Mouse (Mus musculus) forebrain, embryonic 16.5 days (tissue): ENCODE data around the gene Amot. TPM values are rescaled to one million over a fixed set of nuclear protein-coding genes. Genes with fewer than 3 reads are reported as not detected.

Experiments
- ATAC-seq: fragments of 200-750 bp; cut with Nextera tagmentation; 2 replicates; pipeline ENCODE4 v1.8.0; 2017; ENCODE audit warnings: mild to moderate bottlenecking, moderate library complexity
- H3K27ac ChIP-seq: fragments of 300-500 bp; sonication (generic); 2 replicates; pipeline ENCODE4 v1.5.1; 2014; ENCODE audit warnings: low read length, control low read depth
- H3K27me3 ChIP-seq: fragments of 300-500 bp; sonication (generic); replicated peaks from 2 replicates; pipeline ENCODE4 v1.6.1; 2014; ENCODE audit warnings: low read length; ENCODE audit not compliant: control insufficient read depth, insufficient read depth
- H3K36me3 ChIP-seq: fragments of 300-500 bp; sonication (generic); 2 replicates; pipeline ENCODE4 v1.6.1; 2014; ENCODE audit not compliant: control insufficient read depth, insufficient read depth
- H3K4me1 ChIP-seq: fragments of 300-500 bp; sonication (generic); replicated peaks from 2 replicates; pipeline ENCODE4 v1.6.1; 2014; ENCODE audit warnings: low read length; ENCODE audit not compliant: control insufficient read depth, insufficient read depth
- H3K4me2 ChIP-seq: fragments of 300-500 bp; sonication (generic); 2 replicates; pipeline ENCODE4 v1.6.1; 2014; ENCODE audit warnings: mild to moderate bottlenecking, low read length, control low read depth
- H3K4me3 ChIP-seq: fragments of 300-500 bp; sonication (generic); replicated peaks from 2 replicates; pipeline ENCODE4 v1.5.1; 2014; ENCODE audit warnings: mild to moderate bottlenecking, low read length, control low read depth
- H3K9ac ChIP-seq: fragments of 300-500 bp; sonication (generic); replicated peaks from 2 replicates; pipeline ENCODE4 v1.6.1; 2014; ENCODE audit warnings: low read depth, low read length, control low read depth
- H3K9me3 ChIP-seq: fragments of 300-500 bp; sonication (generic); 2 replicates; pipeline ENCODE4 v1.6.1; 2016; ENCODE audit warnings: low read length; ENCODE audit not compliant: control insufficient read depth
- WGBS: fragments of 180-500 bp; shearing (Covaris S2); extraction: QIAGEN DNeasy Blood & Tissue Kit; methylation state at CpG from one replicate; pipeline ENCODE4 v1.1.7; 2014; 5-methylcytosine and 5-hydroxymethylcytosine counted together
- polyA plus RNA-seq: library from polyadenylated mRNA; unstranded; fragments of >200 nt; fragmentation: Nextera tagmentation; extraction: Ambion mirVana; gene quantifications from 2 replicates; pipeline ENCODE4 v1.2.1, GENCODE M21; 2015

The Amot gene
- polyA plus RNA-seq, result 10.2 and 10.6 TPM in 2 replicates

DNA sequence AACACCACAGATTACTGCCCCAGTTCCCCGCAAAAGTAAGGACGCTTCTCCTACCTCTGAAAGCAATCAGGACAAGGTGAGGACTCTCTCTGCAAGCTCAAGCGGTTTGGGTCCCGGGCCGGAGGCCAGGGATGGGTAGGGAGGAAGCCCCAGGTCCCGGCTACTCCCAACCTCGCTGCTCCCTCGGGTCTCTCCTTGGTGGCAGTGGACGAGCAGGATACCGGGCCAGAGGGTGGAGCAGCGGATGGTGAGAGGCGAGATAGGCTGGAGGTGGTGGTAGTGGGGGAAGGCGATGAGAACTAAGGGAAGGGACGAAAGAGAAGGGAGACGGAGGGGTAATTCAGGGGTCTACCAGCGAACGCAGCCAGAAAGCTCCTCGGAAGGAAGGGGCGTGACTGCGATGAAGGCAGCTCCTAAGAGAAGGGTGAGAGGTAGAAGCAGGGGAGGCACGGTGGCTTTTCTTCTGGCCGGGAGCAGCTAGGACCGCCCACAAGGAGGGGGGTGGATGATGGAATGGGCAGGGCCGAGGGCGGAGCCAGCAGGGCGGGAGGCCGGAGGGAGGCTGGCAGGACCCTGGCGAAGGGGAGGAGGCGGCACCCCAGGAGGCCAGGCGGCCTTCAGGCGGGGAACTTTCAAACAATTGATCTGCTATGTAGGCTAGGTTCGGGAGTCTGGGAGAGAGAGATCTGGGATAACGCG, at the start of gene Amot:
Gene Amot, minus strand, starts transcription at position 465 of the 699 bp plus-strand sequence.
- Histone ChIP-seq H3K9me3 (no peaks in the 10 kb centered on the region), H3K36me3 (no peaks in the 10 kb centered on the region), H3K4me1 (no peaks in the 10 kb centered on the region), H3K9ac (peak within 1 kb of the TSS; percentile 66), H3K27me3 (no peaks in the 10 kb centered on the region), H3K4me3 (peak within 1 kb of the TSS; percentile 51), H3K4me2 (peak within 1 kb of the TSS; percentile 65), H3K27ac (peak within 1 kb of the TSS; percentile 41; the same call in 1 of the 2 replicates)
- WGBS, result 22% methylated on average over 32 of the region's 34 CpGs
- peak; percentile 93 for ATAC-seq

DNA sequence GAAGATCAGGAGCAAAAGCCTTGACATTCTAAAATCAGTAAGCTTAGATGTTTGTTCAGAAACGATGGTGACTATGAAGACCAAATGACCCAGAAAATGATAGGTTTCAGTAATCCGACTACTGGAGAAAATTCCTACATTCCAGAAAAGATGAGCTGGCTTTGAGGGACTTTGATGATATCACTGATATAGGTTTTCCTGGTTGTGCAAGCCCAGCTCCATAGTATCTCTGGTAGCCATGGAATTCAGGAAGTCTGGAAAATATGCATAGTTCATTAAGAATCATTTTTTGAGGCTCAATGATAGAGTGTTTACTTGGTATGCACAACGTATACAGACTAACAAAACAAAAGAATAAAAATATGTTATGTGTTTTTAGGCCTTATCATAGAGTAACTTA, 40.1 kb upstream of the Amot start:
- no peaks in the 10 kb centered on the region for H3K36me3 ChIP-seq
- no peak for ATAC-seq

DNA sequence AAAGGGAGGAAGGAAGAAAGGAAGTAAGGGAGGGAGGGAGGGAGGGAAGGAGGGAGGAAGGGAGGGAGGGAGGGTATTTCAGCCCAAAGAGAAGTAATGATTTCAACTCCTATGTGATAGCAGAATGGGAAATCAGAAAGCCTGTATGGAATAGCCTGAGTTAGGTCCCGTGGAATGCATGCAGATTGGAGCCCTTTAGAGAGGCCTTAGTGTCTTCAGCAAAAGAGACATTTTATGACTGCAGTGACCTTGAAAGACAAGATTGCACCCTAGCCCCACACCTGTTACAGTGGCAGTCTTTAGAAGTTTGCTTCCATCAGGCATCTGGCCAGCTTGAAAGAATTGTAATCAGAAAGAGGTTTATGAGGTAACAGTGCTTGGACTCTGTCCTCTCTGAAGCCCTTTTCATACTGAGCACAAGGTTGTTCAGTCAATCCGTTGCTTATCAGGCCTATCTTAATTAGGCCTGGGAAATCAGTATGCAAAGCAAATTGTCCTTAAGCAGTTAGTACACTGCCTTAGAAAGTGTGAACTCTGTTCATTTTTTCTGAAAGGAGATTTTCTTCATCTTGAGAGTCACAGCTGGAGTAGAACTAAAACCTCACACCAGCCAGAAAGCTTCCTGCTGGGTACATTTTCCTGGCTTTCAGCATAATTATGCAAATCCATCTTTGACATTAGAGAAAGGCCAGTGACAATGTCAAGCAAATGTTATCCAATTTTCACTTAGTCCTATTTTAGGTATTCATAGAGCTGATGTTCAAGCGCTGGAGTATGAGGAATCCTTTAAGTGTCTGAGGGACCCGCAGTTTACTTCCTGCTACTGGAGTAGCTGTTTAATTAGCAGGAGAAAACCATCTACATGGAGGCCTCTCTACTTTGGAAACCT, 38.9 kb upstream of the Amot start:
- H3K4me3 ChIP-seq, result no peak overlapping the region
- H3K4me1 ChIP-seq, result peaks cover 9% of the 10 kb centered on the region
- H3K4me2 ChIP-seq, result no peak overlapping the region
- H3K9me3 ChIP-seq, result no peaks in the 10 kb centered on the region
- H3K36me3 ChIP-seq, result no peaks in the 10 kb centered on the region
- H3K9ac ChIP-seq, result no peak overlapping the region
- no peaks in the 10 kb centered on the region for H3K27me3 ChIP-seq
- ATAC-seq, result 0 out of 2 replicates have a peak, but pooled peaks have one; percentile 3
- WGBS, result 29% methylated on average over 4 of the region's 4 CpGs
- H3K27ac ChIP-seq, result no peak overlapping the region

More for the DNA sequence above, 40.1 kb upstream of the Amot start:
- H3K9me3 ChIP-seq, result no peaks in the 10 kb centered on the region
- no peak overlapping the region for H3K9ac ChIP-seq
- no peak overlapping the region for H3K4me3 ChIP-seq
- H3K27me3 ChIP-seq, result no peaks in the 10 kb centered on the region
- no peak overlapping the region for H3K27ac ChIP-seq
- 72% methylated on average over 3 of the region's 3 CpGs for WGBS
- H3K4me2 ChIP-seq, result no peak overlapping the region
- H3K4me1 ChIP-seq, result peaks cover 9% of the 10 kb centered on the region

DNA sequence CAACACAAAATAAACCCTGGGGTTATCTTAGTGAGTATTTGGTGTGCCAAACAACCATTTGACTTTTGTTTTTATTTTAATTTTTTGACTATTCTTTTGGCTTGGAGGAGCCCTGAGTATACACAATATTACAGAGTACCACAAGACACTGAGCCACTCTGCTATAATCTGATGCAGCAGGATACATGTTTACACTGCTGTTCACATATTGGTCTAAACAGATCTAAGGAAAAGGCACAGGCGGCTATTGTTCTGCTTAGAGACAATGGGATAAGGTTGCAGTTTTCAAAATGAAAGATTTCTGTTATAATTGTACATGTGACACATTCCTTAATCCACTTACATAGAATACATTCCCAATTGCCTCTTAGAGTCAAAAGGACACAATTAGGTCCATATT, 36.1 kb upstream of the Amot start:
- ATAC-seq, result no peak
- Histone ChIP-seq H3K4me1 (peaks cover 9% of the 10 kb centered on the region), H3K4me3 (no peak overlapping the region), H3K36me3 (no peaks in the 10 kb centered on the region), H3K9me3 (no peaks in the 10 kb centered on the region), H3K9ac (no peak overlapping the region), H3K27me3 (no peaks in the 10 kb centered on the region), H3K4me2 (no peak overlapping the region), H3K27ac (no peak overlapping the region)
- WGBS, result 39% methylated on average over 1 of the region's 1 CpGs

- Histone ChIP-seq H3K9ac (no peak overlapping the region), H3K4me1 (peaks cover 9% of the 10 kb centered on the region), H3K27ac (no peak overlapping the region), H3K4me2 (no peak overlapping the region), H3K9me3 (no peaks in the 10 kb centered on the region), H3K27me3 (no peaks in the 10 kb centered on the region), H3K4me3 (no peak overlapping the region), H3K36me3 (no peaks in the 10 kb centered on the region)
- 91% methylated on average over 1 of the region's 1 CpGs for WGBS
- 0 out of 2 replicates have a peak, but pooled peaks have one; percentile 22 for ATAC-seq
Measured at GRCm38 (mm10) chrX:145540321-145540720, 35.3 kb upstream of the Amot start.

- Histone ChIP-seq H3K27me3 (no peaks in the 10 kb centered on the region), H3K4me1 (no peaks in the 10 kb centered on the region), H3K9ac (no peak overlapping the region), H3K9me3 (no peaks in the 10 kb centered on the region), H3K4me2 (no peak overlapping the region), H3K4me3 (no peak overlapping the region), H3K27ac (no peak overlapping the region), H3K36me3 (no peaks in the 10 kb centered on the region)
- no peak for ATAC-seq
- WGBS, result 46% methylated on average over 1 of the region's 1 CpGs
Measured at GRCm38 (mm10) chrX:145529602-145530001, 24.6 kb upstream of the Amot start.

DNA sequence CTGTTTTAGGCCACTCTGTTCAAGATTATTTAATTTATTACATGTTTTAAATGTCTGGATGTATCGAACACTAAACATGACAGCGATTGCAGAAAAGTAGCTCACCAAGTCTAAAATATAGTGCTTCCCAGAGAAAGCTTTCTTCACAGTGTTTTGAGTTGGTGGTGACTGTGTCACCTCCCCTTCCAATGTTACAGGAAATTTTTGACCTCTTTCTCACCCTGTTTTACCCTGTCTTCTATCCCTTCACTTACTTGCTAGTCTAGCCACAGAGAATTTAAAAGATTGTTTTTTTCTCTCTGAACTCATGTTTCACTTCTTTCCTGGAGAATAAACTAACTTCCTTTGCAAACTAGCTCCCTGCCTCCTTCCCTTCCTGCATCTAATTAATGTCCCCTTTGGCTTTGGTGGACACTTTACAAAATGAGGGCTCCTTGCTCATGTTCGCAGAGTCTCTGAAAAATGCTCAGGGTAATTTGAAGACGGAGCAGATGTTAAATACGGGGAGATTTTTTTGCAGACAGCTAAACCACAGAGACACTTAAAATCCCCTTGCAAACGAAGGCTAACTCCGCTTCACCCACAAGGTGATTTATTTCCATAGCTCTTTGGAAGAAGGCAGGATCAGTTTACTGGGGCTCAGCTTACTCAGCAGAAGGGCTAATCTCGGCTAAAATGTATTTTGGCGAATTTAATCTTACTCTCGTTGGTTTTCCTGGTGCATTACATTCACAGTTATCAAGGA, 11.5 kb upstream of the Amot start:
- no peak overlapping the region for H3K9ac ChIP-seq
- no peak overlapping the region for H3K4me3 ChIP-seq
- no peak overlapping the region for H3K4me2 ChIP-seq
- ATAC-seq, result no peak
- WGBS, result 62% methylated on average over 10 of the region's 10 CpGs
- H3K9me3 ChIP-seq, result no peaks in the 10 kb centered on the region
- H3K4me1 ChIP-seq, result no peaks in the 10 kb centered on the region
- H3K27ac ChIP-seq, result no peak overlapping the region
- no peaks in the 10 kb centered on the region for H3K36me3 ChIP-seq
- no peaks in the 10 kb centered on the region for H3K27me3 ChIP-seq

- Histone ChIP-seq H3K27me3 (no peaks in the 10 kb centered on the region), H3K27ac (no peak overlapping the region), H3K36me3 (no peaks in the 10 kb centered on the region), H3K9me3 (no peaks in the 10 kb centered on the region), H3K4me2 (no peak overlapping the region), H3K4me1 (no peaks in the 10 kb centered on the region), H3K4me3 (no peak overlapping the region), H3K9ac (no peak overlapping the region)
- ATAC-seq, result no peak
- WGBS, result 61% methylated on average over 9 of the region's 9 CpGs
Measured at GRCm38 (mm10) chrX:145515498-145516158, 10.6 kb upstream of the Amot start.
